Mouse (Mus musculus): ENCODE data around the gene Nip7. TPM values are rescaled to one million over a fixed set of nuclear protein-coding genes. Genes with fewer than 3 reads are reported as not detected.
"Not testable (repeated sequence)": the region's sequence is repeated elsewhere in the genome, so short reads cannot be mapped to it uniquely, and the experiment has no call there.

Gene Nip7
- polyA plus RNA-seq, 1 experiment from 2014 or later, result 79.8 TPM

- no peaks in the 10 kb centered on the region for H3K4me1 ChIP-seq (ENCODE audit: control insufficient read depth, insufficient read depth, low read length)
- WGBS, result 87% methylated on average over 5 of the region's 5 CpGs
- ATAC-seq (ENCODE audit: insufficient read depth, low FRiP score), result no peak
- no peak overlapping the region for H3K4me2 ChIP-seq (ENCODE audit: low read depth, low read length)
- no peak overlapping the region for H3K27ac ChIP-seq (ENCODE audit: low read length)
- H3K4me3 ChIP-seq (replicated peaks; ENCODE audit: low read length), result no peak overlapping the region
- no peak overlapping the region for H3K9ac ChIP-seq (ENCODE audit: low read length)
- H3K36me3 ChIP-seq (ENCODE audit: control insufficient read depth, insufficient read depth, low read length), result peaks cover 26% of the 10 kb centered on the region
- H3K9me3 ChIP-seq (replicated peaks; ENCODE audit: control insufficient read depth, low read length), result no peaks in the 10 kb centered on the region
- H3K27me3 ChIP-seq (ENCODE audit: control insufficient read depth, insufficient read depth, low read length), result no peaks in the 10 kb centered on the region
Measured at GRCm38 (mm10) chr8:107088526-107089063, 31.9 kb downstream of the Nip7 start.

- H3K9ac ChIP-seq (ENCODE audit: low read length), result no peak overlapping the region
- WGBS, result 97% methylated on average over 7 of the region's 7 CpGs
- no peak overlapping the region for H3K27ac ChIP-seq (ENCODE audit: low read length)
- no peak for ATAC-seq (ENCODE audit: insufficient read depth, low FRiP score)
- H3K4me2 ChIP-seq (ENCODE audit: low read depth, low read length), result no peak overlapping the region
- H3K27me3 ChIP-seq (ENCODE audit: control insufficient read depth, insufficient read depth, low read length), result no peaks in the 10 kb centered on the region
- H3K9me3 ChIP-seq (replicated peaks; ENCODE audit: control insufficient read depth, low read length), result no peaks in the 10 kb centered on the region
- H3K4me3 ChIP-seq (replicated peaks; ENCODE audit: low read length), result no peak overlapping the region
- peaks cover 26% of the 10 kb centered on the region for H3K36me3 ChIP-seq (ENCODE audit: control insufficient read depth, insufficient read depth, low read length)
- H3K4me1 ChIP-seq (ENCODE audit: control insufficient read depth, insufficient read depth, low read length), result peaks cover 17% of the 10 kb centered on the region
Measured at GRCm38 (mm10) chr8:107090531-107090930, 33.9 kb downstream of the Nip7 start.

- under 1% methylated on average over 53 of the region's 53 CpGs for WGBS
- H3K36me3 ChIP-seq (ENCODE audit: control insufficient read depth, insufficient read depth, low read length), result 0 out of 2 replicates have a peak, but pooled peaks cover 6% of the 10 kb centered on the region
- H3K27ac ChIP-seq (ENCODE audit: low read length), result peak overlapping the region; percentile 97
- no peak; the same call in 1 of the 2 replicates for ATAC-seq (ENCODE audit: insufficient read depth, low FRiP score)
- H3K9ac ChIP-seq (ENCODE audit: low read length), result peak overlapping the region; percentile 90
- H3K27me3 ChIP-seq (ENCODE audit: control insufficient read depth, insufficient read depth, low read length), result no peaks in the 10 kb centered on the region
- peak overlapping the region; percentile 70 for H3K4me2 ChIP-seq (ENCODE audit: low read depth, low read length)
- peaks cover 20% of the 10 kb centered on the region for H3K4me1 ChIP-seq (ENCODE audit: control insufficient read depth, insufficient read depth, low read length)
- H3K9me3 ChIP-seq (replicated peaks; ENCODE audit: control insufficient read depth, low read length), result no peaks in the 10 kb centered on the region
- H3K4me3 ChIP-seq (replicated peaks; ENCODE audit: low read length), result peak overlapping the region; percentile 95
Measured at GRCm38 (mm10) chr8:107095717-107096365, 39.2 kb downstream of the Nip7 start.

GRCm38 (mm10) chr8:107096366-107097036 is 39.8 kb downstream of the Nip7 start, which contains the start of gene Terf2:
Gene Terf2 (minus strand): TSS chr8:107096547.
- ATAC-seq (ENCODE audit: insufficient read depth, low FRiP score), result peak; percentile 95
- no peaks in the 10 kb centered on the region for H3K9me3 ChIP-seq (replicated peaks; ENCODE audit: control insufficient read depth, low read length)
- 4% methylated on average over 39 of the region's 39 CpGs for WGBS

GRCm38 (mm10) chr8:107100635-107101034 is 44.0 kb downstream of the Nip7 start:
- Histone ChIP-seq H3K27me3 (ENCODE audit: control insufficient read depth, insufficient read depth, low read length) (no peaks in the 10 kb centered on the region), H3K36me3 (ENCODE audit: control insufficient read depth, insufficient read depth, low read length) (no peaks in the 10 kb centered on the region), H3K4me3 (replicated peaks; ENCODE audit: low read length) (no peak overlapping the region), H3K4me2 (ENCODE audit: low read depth, low read length) (no peak overlapping the region), H3K9me3 (replicated peaks; ENCODE audit: control insufficient read depth, low read length) (no peaks in the 10 kb centered on the region), H3K4me1 (ENCODE audit: control insufficient read depth, insufficient read depth, low read length) (peaks cover 3% of the 10 kb centered on the region), H3K27ac (ENCODE audit: low read length) (no peak overlapping the region), H3K9ac (ENCODE audit: low read length) (no peak overlapping the region)
- no peak for ATAC-seq (ENCODE audit: insufficient read depth, low FRiP score)
- WGBS, result 85% methylated on average over 2 of the region's 2 CpGs

More at GRCm38 (mm10) chr8:107096366-107097036, 39.8 kb downstream of the Nip7 start, which contains the start of gene Terf2:
- Histone ChIP-seq H3K27ac (ENCODE audit: low read length) (peak within 1 kb of the TSS; percentile 97), H3K4me1 (ENCODE audit: control insufficient read depth, insufficient read depth, low read length) (peaks cover 20% of the 10 kb centered on the region), H3K9ac (ENCODE audit: low read length) (peak within 1 kb of the TSS; percentile 90), H3K4me3 (replicated peaks; ENCODE audit: low read length) (peak within 1 kb of the TSS; percentile 95), H3K36me3 (ENCODE audit: control insufficient read depth, insufficient read depth, low read length) (0 out of 2 replicates have a peak, but pooled peaks cover 6% of the 10 kb centered on the region), H3K27me3 (ENCODE audit: control insufficient read depth, insufficient read depth, low read length) (no peaks in the 10 kb centered on the region), H3K4me2 (ENCODE audit: low read depth, low read length) (peak within 1 kb of the TSS; percentile 70)

- WGBS, result 10% methylated on average over 4 of the region's 4 CpGs
- Histone ChIP-seq H3K4me1 (ENCODE audit: control insufficient read depth, insufficient read depth, low read length) (no peaks in the 10 kb centered on the region), H3K4me2 (ENCODE audit: low read depth, low read length) (no peak overlapping the region), H3K9ac (ENCODE audit: low read length) (no peak overlapping the region), H3K27me3 (ENCODE audit: control insufficient read depth, insufficient read depth, low read length) (no peaks in the 10 kb centered on the region), H3K9me3 (replicated peaks; ENCODE audit: control insufficient read depth, low read length) (no peaks in the 10 kb centered on the region), H3K27ac (ENCODE audit: low read length) (no peak overlapping the region), H3K4me3 (replicated peaks; ENCODE audit: low read length) (no peak overlapping the region), H3K36me3 (ENCODE audit: control insufficient read depth, insufficient read depth, low read length) (no peaks in the 10 kb centered on the region)
- no peak for ATAC-seq (ENCODE audit: insufficient read depth, low FRiP score)
Measured at GRCm38 (mm10) chr8:107104547-107104946, 47.9 kb downstream of the Nip7 start.

GRCm38 (mm10) chr8:107108089-107108488 is 51.4 kb downstream of the Nip7 start:
- H3K27ac ChIP-seq (ENCODE audit: low read length); H3K27me3 ChIP-seq (ENCODE audit: control insufficient read depth, insufficient read depth, low read length); H3K9ac ChIP-seq (ENCODE audit: low read length); ATAC-seq (ENCODE audit: insufficient read depth, low FRiP score); H3K4me2 ChIP-seq (ENCODE audit: low read depth, low read length); H3K36me3 ChIP-seq (ENCODE audit: control insufficient read depth, insufficient read depth, low read length); H3K9me3 ChIP-seq (replicated peaks; ENCODE audit: control insufficient read depth, low read length); H3K4me3 ChIP-seq (replicated peaks; ENCODE audit: low read length); H3K4me1 ChIP-seq (ENCODE audit: control insufficient read depth, insufficient read depth, low read length): not testable (repeated sequence)
- WGBS, result 94% methylated on average over 5 of the region's 5 CpGs

GRCm38 (mm10) chr8:107108978-107109720 is 52.5 kb downstream of the Nip7 start:
- Histone ChIP-seq H3K4me2 (ENCODE audit: low read depth, low read length) (peak overlapping the region; percentile 39), H3K4me3 (replicated peaks; ENCODE audit: low read length) (peak overlapping the region; percentile 25), H3K27ac (ENCODE audit: low read length) (no peak overlapping the region), H3K36me3 (ENCODE audit: control insufficient read depth, insufficient read depth, low read length) (no peaks in the 10 kb centered on the region), H3K27me3 (ENCODE audit: control insufficient read depth, insufficient read depth, low read length) (no peaks in the 10 kb centered on the region), H3K9ac (ENCODE audit: low read length) (peak overlapping the region; percentile 22; the same call in 1 of the 2 replicates), H3K4me1 (ENCODE audit: control insufficient read depth, insufficient read depth, low read length) (no peaks in the 10 kb centered on the region), H3K9me3 (replicated peaks; ENCODE audit: control insufficient read depth, low read length) (no peaks in the 10 kb centered on the region)
- ATAC-seq (ENCODE audit: insufficient read depth, low FRiP score), result peak; percentile 47; the same call in 1 of the 2 replicates
- 52% methylated on average over 23 of the region's 23 CpGs for WGBS

All from stomach, embryonic 16.5 days (tissue).